Mouse (Mus musculus) CH12F3 (cell line): ENCODE data around the gene Cdkl2.

Experiments used
- in situ Hi-C: fragments of 300-500 bp; cut with MboI; formaldehyde crosslinking; loops from 2 replicates; pipeline ENCODE4 v1.14.3; 2020; ENCODE audit warnings: low sequenced_read_pairs

Gene Cdkl2

DNA sequence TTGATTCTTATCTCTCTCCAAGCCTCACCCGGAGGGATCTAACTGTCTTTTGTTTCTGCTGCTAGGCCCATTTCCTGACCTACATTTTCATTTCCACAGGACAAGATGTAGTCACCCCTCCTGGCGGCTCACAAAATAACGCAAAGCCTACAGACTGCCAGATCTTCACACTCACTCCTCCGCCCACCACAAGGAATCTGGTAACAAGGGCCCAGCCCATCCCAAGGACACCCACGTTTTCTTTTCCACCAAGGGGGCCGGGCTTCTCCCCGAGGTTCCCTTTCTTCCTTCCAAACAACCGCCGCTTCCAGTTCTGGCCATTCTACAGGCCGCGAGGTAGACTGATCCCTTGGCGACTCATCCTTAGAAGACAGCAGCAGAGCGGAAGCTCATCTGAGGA lies 49.1 kb downstream of the Cdkl2 start:
- in situ Hi-C loops: no loop called here

DNA sequence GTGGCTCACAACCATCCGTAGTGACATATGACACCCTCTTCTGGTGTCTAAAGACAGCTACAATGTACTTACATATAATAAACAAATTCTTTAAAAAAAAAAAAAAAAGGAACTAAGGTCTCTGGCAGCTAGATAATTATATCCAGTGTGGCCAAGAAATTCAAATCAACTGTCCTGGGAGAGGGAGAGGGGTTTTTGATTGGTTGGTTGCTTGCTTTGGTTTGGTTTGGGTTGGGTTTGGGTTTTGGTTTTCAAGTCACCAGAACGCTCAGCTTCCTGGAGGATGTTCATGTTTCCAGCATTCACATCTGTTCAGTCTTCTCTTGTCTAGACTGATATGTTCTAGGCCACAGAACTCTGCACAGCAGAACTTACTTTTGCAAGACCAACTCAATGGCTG lies 50.6 kb downstream of the Cdkl2 start:
- in situ Hi-C loops: no loop called here

DNA sequence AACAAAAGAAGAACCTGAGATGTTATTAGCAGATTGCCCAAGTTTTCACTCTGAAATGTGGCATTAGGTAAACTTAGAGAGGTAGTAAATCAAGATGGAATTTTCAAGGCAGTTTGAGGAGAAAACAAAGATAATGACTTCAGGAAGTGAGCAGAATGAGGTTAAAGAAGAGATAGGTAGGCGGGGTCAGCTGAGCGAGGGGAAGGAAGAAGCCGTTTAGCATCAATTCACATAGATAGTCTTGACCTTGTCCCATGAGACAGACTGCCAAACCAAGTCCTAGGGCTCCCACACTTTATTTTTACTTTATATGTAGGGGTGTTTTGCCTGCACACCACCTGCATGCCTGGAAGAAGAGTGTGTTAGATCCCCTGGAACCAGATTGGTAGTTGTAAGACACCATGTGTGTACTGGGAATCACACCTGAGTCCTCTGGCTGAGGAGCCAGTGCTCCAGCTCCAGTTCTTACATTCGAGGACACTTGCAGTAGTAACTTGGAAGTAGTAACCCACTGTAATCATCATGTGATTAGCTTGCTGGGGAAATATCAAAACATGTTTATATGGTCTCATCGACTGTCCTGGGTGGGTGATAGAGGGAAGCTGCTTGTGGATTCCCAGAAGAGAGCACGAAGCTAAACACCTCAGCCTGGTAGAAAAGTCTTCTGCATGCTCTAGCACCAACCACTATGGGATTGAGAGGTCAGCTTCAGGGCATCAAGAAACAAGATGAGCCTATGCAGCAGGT lies 52.3 kb downstream of the Cdkl2 start:
- in situ Hi-C loops: no loop called here

DNA sequence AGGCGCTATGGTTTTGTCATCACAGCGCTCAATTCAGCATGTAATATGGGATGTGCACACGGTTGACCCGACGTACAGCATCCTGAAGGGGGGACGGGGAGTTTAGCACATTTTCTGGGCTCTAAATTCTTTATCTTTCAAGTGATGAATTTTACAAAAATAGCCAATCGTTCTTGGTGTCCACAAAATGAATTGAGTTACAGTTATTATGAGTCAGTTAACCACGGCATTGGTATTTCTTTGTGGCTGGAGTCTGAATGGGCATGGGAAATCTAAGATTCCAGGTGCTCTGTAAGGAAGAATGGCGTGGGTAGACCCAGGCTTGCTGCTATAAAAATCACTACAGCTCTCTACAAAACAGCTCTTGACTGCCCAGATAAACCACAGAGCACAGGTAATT lies 54.4 kb downstream of the Cdkl2 start:
- in situ Hi-C loops: no loop called here

DNA sequence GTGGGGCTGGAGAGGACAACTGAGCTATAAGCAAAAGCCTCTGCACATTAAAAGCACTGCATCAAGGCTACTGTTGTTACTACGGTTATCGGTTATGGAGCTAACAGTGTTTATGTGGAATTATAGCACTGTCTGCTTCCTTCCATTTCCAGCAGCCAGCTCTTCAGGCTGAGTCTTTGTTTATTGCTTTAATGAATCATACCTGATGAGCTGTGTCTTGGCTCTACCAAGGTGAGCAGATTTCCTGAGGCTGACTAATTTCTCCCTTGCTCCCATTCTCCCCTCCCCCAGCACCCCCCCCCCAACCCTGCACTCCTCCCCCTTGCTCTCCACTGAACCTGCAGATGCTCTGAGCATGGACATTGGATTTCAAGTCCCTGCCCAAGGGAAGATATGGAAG lies 55.9 kb downstream of the Cdkl2 start:
- in situ Hi-C loops: no loop called here

DNA sequence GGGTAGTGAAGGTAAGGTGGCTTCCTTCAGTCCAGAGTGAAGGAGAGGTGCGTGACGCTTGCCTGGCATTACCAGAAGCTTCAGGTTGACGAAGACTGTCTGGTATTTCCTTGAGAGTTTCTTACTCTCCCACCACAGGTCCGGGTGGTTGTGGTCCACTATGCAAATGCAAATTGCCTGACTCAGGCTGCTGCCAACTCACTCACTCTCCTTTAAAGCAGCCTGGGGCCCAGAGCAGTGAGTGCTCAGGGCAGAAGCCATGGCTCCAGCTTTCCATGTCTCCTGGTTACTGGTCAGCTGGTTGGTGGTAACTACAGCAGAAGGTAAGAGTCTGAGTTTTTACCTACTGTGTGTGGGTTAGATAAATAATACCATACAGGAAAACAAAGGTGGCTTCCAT lies 56.4 kb downstream of the Cdkl2 start, which contains the start of gene Odaph:
Gene Odaph, plus strand, starts transcription at position 240 of the 400 bp plus-strand sequence.
- in situ Hi-C loops: no loop called here

DNA sequence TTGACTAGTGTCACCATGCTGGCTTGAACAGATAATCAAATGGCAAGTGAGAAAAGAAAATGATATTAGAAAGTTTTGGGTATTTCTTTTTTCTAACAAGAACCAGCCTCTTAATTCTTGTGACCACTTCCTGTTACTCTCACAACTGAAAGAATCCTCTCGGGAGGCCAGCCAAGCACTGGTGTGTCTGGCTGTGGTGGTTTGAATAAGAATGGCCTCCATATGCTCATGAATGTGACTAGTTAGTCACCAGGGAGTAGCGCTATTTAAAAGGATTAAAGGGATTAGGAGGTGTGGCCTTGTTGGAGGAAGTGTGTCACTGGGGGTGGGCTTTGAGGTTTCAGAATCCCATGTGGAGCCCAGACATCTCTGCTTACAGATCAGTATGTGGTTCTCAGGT lies 58.0 kb downstream of the Cdkl2 start:
- in situ Hi-C loops: no loop called here

DNA sequence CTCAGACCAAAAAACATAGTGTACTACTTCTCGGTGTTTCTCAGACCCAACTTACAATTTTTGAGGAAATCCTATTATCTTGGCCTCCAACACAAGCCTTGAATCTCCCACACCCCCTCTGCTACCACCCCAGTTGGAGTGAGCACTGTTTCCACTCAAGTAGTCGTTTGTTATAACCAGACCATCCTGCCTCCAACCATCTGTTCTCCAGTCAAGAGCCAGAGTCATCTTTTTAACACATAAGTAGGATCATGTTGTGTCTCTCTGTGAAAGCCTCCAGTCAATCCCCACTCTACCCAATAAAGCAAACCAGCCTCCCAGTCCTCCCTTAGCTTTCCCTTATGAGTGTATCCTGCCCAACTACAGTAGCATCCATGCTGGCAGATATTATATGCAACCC lies 60.2 kb downstream of the Cdkl2 start:
- in situ Hi-C loops: no loop called here

DNA sequence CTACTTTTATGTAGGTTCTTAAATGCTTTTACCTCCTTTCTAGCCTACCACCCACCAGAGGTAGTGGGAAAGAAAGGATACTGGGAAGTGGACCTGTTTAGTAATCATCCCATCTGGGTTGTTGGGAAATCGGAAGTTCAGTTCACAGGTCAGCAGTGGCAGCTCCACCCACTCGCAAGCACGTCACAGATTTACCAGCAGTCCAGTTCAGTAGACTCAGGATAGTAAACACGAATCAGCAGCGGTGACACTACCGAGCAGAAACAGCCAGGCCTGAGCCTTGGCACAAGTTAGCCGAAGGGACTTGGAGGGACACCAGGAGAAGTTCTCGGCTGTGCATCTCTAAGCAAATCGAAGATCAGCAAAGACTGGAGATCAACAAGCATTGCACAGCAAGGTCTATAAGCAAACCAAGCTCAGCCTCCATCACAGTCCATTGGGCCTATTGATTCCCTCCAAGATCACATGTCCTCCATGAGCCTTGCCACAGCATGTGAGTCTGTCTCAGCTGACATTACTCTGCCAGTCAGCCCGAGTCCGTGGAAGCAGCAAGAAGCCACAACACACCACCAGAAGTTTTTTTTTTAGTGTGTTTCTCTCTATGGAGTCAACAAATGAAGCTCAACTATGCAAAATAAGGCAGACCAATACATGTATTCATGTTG lies 62.4 kb downstream of the Cdkl2 start:
- in situ Hi-C loops: no loop called here

DNA sequence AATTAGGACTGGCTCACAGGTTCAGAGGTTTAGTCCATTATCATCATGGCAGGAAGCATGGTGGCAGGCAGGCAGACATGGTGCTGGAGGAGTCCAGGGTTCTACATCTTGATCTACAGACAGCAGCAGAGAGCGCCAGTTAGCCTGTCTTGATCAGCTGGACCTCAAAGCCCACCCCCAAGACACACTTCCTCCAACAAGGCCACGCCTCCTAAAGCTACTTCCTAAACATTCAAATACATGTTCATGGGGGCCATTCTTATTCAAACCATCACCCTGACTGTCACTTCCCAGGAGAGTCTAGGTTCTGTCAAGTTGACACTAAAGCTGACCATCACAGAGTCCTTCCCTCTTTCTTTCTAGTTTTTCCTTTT lies 66.3 kb downstream of the Cdkl2 start:
- in situ Hi-C loops: no loop called here

DNA sequence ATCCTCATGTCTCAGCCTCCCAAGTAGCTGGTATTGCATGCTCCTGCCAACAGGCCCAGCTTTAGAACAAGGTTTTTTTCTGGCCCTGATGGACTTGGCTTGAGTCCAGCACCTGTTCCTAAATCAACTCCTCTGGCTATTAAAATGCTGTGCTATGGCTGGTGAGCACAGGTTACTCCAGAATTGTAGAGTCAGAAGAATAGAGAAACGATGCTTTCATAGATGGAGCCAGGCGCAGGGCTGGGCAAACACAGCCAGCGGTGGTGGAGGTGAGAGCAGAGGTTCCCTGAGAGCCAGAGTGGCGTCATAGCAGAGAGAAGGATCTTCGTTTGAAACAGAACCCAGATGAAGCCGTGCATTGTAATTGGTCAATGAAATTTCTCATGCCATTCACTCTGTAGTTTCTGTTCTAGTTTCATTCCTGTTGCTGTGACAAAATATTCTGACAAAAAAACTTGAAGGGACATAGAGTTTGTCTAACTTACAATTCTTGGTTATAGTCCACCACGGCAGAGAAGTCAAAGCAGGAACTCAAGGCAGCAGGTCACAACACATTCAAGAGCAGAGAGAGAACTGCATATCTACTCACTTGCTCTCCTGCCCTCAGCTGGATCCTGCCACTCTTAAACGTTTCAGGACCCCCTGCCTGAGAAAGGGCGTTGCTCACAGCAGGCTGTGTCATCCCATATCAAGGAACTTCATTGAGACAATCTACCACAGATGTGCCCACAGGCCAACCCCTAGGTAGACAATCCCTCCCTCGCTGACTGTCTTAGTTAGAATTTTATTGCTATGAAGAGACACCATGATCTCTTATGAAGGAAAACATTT lies 66.9 kb downstream of the Cdkl2 start:
- in situ Hi-C loops: no loop called here

DNA sequence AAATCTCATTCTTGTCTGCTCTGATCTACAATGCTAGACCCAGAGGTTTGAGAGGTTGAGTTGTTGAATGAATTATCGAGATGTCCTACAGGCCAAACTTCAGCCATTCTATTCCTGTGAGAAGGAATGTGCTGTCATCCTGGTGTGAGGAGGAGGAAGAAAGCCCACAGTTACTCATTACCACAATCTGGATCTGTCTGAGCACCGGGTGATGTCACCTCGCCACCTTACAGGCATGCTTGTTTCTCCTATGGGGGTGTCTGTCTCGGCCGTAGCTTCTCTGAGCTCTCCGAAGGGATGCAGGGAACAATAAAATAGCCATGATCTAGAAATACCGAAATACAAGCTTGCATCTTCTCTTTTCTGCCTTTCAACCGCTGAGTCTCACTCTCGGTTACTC lies 67.9 kb downstream of the Cdkl2 start:
- in situ Hi-C loops: no loop called here

DNA sequence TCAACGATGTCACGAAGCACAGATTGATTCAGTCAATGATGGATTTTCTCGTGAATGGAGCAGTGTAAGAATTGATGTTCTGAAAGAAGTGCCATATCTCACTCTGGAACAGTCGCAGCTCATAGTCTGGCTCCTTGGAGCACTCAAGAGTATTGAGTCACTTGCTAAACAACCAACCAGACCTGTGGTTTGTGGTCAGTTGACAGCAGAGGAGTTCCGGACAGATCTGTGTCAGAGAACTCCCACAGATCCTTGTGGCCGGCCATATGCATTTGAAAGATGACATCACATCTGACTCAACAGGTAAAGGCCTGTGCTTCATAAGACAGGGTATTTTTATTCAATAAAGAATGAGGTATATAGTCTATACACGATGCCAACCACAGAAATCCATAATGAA lies 69.7 kb downstream of the Cdkl2 start:
- in situ Hi-C loops: no loop called here

DNA sequence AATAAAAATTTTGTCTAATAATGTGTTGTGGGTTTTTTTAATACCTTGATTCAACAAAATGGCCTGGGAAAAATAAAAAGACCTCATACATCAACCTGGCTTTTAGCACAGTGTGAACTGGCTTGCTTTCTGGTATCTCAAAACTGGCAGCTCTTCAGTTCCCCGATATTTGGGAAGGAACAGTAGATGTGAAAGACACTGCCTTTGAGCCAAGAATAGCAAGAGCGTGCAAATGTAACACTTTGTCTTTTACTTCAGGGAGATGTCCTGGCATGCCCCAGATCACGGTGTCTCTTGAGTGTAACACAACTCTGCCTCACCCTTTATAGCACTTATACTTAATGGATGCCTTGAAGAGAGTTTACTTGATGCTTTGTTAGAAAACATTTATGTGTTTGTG lies 71.6 kb downstream of the Cdkl2 start:
- in situ Hi-C loops: no loop called here

DNA sequence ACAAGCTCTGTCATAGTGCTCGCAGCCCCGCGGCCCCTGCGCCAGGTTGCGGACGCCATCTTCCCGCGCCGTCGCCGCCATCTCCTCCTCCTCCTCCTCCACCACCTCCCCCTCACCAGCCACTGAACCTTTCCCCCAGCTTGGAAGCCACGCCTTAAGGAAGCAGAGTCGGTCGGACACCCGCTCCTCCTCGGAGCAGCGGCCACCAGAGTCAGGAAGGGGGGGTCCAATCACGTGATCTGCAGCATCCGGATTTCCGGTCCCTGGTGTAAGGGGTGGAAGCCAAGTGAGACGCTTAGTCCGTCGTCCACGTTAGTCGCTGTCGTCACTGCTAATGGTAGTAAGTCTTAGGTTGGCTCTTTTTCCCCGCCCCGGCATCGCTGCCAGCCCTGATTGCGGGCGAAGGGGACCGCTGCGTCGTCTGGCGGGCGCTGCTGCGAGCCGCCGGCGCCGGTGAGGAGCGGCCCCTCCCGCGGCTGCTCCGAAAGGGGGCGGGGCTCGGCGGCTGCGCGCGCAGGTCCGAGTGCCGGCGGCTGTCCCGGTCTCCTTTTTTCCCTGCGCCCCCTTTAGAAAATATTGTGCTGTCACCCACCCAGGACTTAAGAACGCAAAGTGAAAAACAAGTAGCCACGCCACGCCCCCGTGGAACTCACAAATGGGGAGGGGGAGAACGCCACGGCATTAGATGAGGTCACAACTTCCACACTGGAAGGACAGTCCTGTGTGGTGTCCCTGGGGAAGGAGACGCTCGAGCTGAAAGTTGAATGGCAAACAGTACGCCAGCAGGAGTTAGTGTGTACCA lies 80.8 kb downstream of the Cdkl2 start, which contains the start of gene Rchy1:
Gene Rchy1, minus strand, starts transcription at position 430 of the 802 bp plus-strand sequence.
- in situ Hi-C loops: no loop called here

DNA sequence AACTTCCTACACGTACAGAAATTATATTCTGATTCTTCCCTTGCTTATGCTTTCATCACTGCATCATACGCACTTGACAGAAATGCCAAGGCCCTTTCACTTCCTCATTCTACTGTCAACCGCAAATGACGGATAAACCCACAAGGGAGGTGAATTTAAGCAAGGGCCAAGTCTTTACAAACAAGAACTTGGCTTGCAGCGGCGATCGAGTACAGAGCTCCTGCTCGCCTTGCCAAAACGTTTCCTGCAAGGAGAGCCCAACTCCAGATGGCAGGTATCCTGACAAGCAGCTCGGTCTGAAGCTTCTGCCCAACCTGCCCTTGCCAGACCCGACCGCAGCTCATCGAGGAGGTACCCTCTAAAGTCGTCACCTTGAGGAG lies 81.4 kb downstream of the Cdkl2 start:
- in situ Hi-C loops: no loop called here

DNA sequence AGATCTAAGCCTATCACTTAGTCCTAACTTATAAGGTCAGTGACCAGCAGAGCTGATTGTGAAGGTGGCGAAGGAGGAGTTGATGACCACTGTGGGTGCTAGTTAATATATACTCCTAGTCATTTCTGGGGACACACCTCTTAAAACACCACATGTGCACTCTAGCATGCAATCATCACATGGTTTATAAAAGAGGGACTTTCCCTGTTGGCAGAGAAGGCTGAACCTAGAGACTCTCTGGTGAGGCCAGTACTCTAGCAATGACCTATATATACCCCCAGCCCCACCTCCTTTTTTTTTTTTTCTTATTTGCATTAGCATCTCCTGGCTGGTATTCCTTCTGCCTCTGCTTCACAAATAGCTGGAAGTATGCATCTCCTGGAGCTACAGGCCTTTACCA lies 82.3 kb downstream of the Cdkl2 start:
- in situ Hi-C loops: no loop called here

DNA sequence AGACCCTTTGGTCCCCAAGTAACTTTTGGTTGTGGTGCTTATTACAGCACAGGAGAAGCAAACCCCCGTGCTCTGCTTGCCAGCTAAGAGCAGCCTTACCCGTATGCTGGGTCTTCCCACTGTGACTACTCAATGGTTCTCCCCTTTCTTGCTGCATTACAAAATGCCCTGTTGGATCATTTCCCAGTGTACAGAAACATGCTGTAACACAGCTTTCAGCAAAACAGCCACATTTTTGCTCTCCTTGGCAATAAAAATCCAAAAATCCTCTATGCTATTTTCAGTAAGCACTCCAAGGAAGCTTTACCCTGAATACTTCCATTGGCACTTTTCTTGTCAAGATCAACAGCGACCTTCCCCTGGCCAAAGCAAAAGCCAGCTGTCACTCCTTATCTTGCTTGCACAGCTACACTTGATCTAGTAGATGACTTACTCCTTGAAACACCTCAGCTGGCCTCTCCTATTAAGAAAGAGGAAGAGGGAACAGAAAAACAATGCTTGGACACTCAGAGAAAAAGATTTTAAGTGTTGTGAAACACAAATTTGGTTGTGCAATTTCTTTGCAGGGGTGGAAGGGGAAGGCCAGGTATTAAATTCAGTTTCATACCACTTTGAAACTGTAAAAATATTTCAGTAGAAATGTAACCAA lies 83.0 kb downstream of the Cdkl2 start:
- in situ Hi-C loops: no loop called here

DNA sequence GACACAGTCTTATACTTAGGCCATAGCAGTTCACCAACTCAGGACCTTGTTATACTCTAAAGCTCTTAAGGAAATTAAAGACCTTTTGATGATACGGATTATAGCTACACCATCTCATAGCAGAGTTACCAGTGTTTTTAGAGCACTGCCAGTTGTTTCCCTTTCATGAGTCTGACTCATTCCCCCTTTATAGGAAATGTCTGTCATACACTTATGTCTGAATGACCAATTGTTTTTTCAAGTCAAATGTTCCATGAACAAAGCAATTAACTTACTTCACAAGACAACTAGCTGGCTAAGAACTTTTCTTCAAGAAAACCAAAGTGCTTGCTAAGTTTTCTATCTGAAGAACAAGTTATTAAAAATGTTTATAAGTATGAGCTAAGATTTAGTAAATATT lies 83.7 kb downstream of the Cdkl2 start:
- in situ Hi-C loops: no loop called here

DNA sequence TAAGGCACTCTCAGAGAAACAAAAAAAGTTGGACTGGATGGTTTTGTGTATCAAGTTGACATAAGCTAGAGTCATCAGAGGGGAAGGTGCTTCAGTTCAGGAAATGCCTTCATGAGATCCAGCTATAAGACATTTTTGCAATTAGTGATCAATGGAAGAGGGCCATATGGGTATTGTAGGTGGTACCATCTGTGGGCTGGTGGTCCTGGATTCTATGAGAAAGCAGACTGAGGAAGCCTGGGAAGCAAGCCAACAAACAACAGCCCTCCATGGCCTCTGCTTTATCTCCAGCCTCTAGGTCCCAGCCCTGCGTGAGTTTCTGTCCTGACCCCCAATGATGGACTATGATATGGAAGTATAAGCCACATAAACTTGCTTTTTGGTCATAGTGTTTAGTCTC lies 84.6 kb downstream of the Cdkl2 start:
- in situ Hi-C loops: no loop called here
